Mouse (Mus musculus) CH12.LX (cell line): Measurements from ENCODE around the gene Fam222b. TPM values are rescaled to one million over a fixed set of nuclear protein-coding genes. Genes with fewer than 3 reads are reported as not detected.

Experiments
- DNase-seq: peaks from one replicate; pipeline ENCODE4 v3.0.0-alpha.2; 2013; ENCODE audit errors: extremely low read depth
- H3K27ac ChIP-seq: 2 replicates; pipeline ENCODE4 v1.5.1; 2012; ENCODE audit warnings: low read depth, mild to moderate bottlenecking, control low read depth, moderate library complexity; ENCODE audit not compliant: insufficient read depth
- H3K27me3 ChIP-seq: replicated peaks from 2 replicates; pipeline ENCODE3; 2012; ENCODE audit warnings: inconsistent platforms
- H3K36me3 ChIP-seq, 2 experiments: replicated peaks in 1 of 2; 2 replicates each; pipeline versions ENCODE3 to v1.6.1; 2012; ENCODE audit warnings: inconsistent platforms in 1 of 2, low read length in 1 of 2, mild to moderate bottlenecking in 1 of 2, mixed read lengths in 1 of 2, moderate library complexity in 1 of 2; ENCODE audit not compliant: control insufficient read depth in 1 of 2, insufficient read depth in 1 of 2
- H3K4me1 ChIP-seq, 2 experiments: 2 replicates each; pipeline ENCODE4 v1.6.1; 2012; ENCODE audit warnings: inconsistent platforms in 1 of 2, moderate library complexity in 1 of 2; ENCODE audit not compliant: insufficient read depth in 2 of 2, control insufficient read depth in 1 of 2
- H3K4me2 ChIP-seq: 2 replicates; pipeline ENCODE4 v1.6.1; 2012; ENCODE audit warnings: low read depth, mild to moderate bottlenecking, control low read depth; ENCODE audit not compliant: poor library complexity, insufficient read depth, severe bottlenecking
- H3K4me3 ChIP-seq, 3 experiments: fragments of 150-350 bp in 1 of 3; sonication (generic) in 1 of 3; replicated peaks in 1 of 3; 2 replicates each; pipeline versions ENCODE3 to v1.5.1; 2011 to 2012; ENCODE audit warnings: low read depth in 2 of 3, low read length in 2 of 3, mild to moderate bottlenecking in 2 of 3, moderate library complexity in 2 of 3, control low read depth in 1 of 3, improper control_type of control experiment in 1 of 3, inconsistent platforms in 1 of 3, mixed read lengths in 1 of 3; ENCODE audit not compliant: poor library complexity in 1 of 3
- H3K79me2 ChIP-seq: replicated peaks from 2 replicates; pipeline ENCODE4 v1.6.1; 2012; ENCODE audit warnings: mild to moderate bottlenecking, moderate library complexity; ENCODE audit not compliant: control insufficient read depth, poor library complexity, insufficient read depth, severe bottlenecking; ENCODE audit errors: extremely low read depth
- H3K9ac ChIP-seq: 2 replicates; pipeline ENCODE4 v1.6.1; 2012; ENCODE audit warnings: low read depth, mild to moderate bottlenecking, control low read depth, moderate library complexity; ENCODE audit not compliant: insufficient read depth
- H3K9me3 ChIP-seq: replicated peaks from 2 replicates; pipeline ENCODE3; 2012; ENCODE audit warnings: low read length, inconsistent platforms, mixed read lengths
- CHD1 ChIP-seq: IDR thresholded peaks from 2 replicates; pipeline ENCODE4 v1.6.1; 2012; ENCODE audit warnings: low read depth, low read length, improper control_type of control experiment, inconsistent platforms
- CHD2 ChIP-seq: IDR thresholded peaks from 2 replicates; pipeline ENCODE4 v1.6.1; 2011; ENCODE audit warnings: low read length, improper control_type of control experiment
- ELF1 ChIP-seq: IDR thresholded peaks from 2 replicates; pipeline ENCODE4 v1.6.1; 2014; ENCODE audit warnings: low read depth, mild to moderate bottlenecking, inconsistent platforms, low read length, improper control_type of control experiment
- EP300 ChIP-seq: IDR thresholded peaks from 2 replicates; pipeline ENCODE4 v1.6.1; 2011; ENCODE audit warnings: low read length, improper control_type of control experiment
- MAFK ChIP-seq: IDR thresholded peaks from 2 replicates; pipeline ENCODE4 v1.6.1; 2011; ENCODE audit warnings: low read length, improper control_type of control experiment; ENCODE audit not compliant: insufficient replicate concordance
- MAX ChIP-seq: IDR thresholded peaks from 2 replicates; pipeline ENCODE4 v1.6.1; 2011; ENCODE audit warnings: low read length, improper control_type of control experiment
- MEF2A ChIP-seq: IDR thresholded peaks from 2 replicates; pipeline ENCODE4 v1.6.1; 2014; ENCODE audit warnings: low read depth, mild to moderate bottlenecking, inconsistent platforms, low read length, improper control_type of control experiment, borderline replicate concordance
- MYC ChIP-seq: IDR thresholded peaks from 2 replicates; pipeline ENCODE4 v1.6.1; 2011; ENCODE audit warnings: low read depth, mild to moderate bottlenecking, improper control_type of control experiment, low read length
- POLR2A ChIP-seq: IDR thresholded peaks from 2 replicates; pipeline ENCODE4 v1.6.1; 2011; ENCODE audit warnings: low read depth, mild to moderate bottlenecking, improper control_type of control experiment, low read length
- dilution Hi-C: fragments of 300-500 bp; cut with MboI; formaldehyde crosslinking; loops from 2 replicates; pipeline ENCODE4 v1.14.3; 2020; ENCODE audit warnings: low sequenced_read_pairs; ENCODE audit not compliant: extremely low pct_unique_long_range_greater_than_20kb, extremely low pct_ligation_motif_present
- in situ Hi-C: fragments of 300-500 bp; cut with MboI; formaldehyde crosslinking; loops from 3 replicates; pipeline ENCODE4 v1.14.3; 2019; ENCODE audit warnings: low sequenced_read_pairs, low pct_ligation_motif_present, low pct_unique_long_range_greater_than_20kb, mixed read lengths
- polyA plus RNA-seq: library from polyadenylated mRNA; unstranded; fragments of >175 nt; gene quantifications from 2 replicates; pipeline ENCODE4 v1.2.1, GENCODE M21; 2012; ENCODE audit warnings: low read depth; ENCODE audit not compliant: insufficient read length
- total RNA-seq, 2 experiments: library from RNA; depleted of rRNA; stranded (reverse); fragments of 300-350 nt in 1 of 2; fragments of >200 nt in 1 of 2; gene quantifications; 2 replicates each; pipeline ENCODE4 v1.2.3; 2012 to 2014

The Fam222b gene
- total and polyA plus RNA-seq, 3 experiments = 5.9 to 34.4 (median 8.7) TPM

- TF ChIP-seq MAX (no peak), CHD2 (no peak), POLR2A (no peak), MAFK (peak; percentile 98), MEF2A (no peak)
- dilution Hi-C loops = no loop called here
- Histone ChIP-seq H3K9ac (no peak overlapping the region), H3K4me3 (peak overlapping the region in 2 of 3 experiments; percentile 41 to 46), H3K79me2 (no peaks in the 10 kb centered on the region), H3K36me3 (peaks cover 0 to 12% of the 10 kb centered on the region in 2 experiments), H3K4me2 (no peak overlapping the region), H3K9me3 (no peaks in the 10 kb centered on the region), H3K4me1 (peaks cover 3 to 16% of the 10 kb centered on the region in 2 experiments; a peak in 3 of 4 replicates), H3K27ac (no peak overlapping the region), H3K27me3 (no peaks in the 10 kb centered on the region)
- in situ Hi-C loops = no loop called here
- DNase-seq = no peak
These were observed 6.6 kb upstream of the Fam222b start for GRCm38 (mm10) chr11:78087756-78088281.

GRCm38 (mm10) chr11:78094137-78094503 is 340 bp upstream of the Fam222b start:
- Histone ChIP-seq H3K9ac (peak overlapping the region; percentile 88), H3K27me3 (no peaks in the 10 kb centered on the region), H3K4me2 (peak overlapping the region; percentile 52), H3K27ac (no peak overlapping the region), H3K4me1 (peaks cover 4 to 27% of the 10 kb centered on the region in 2 experiments; a peak in 3 of 4 replicates), H3K9me3 (no peaks in the 10 kb centered on the region), H3K79me2 (peaks cover 44% of the 10 kb centered on the region), H3K4me3 (peak overlapping the region; percentile 12 to 78 (median 52)), H3K36me3 (peaks cover 2 to 33% of the 10 kb centered on the region in 2 experiments)
- DNase-seq = no peak
- dilution Hi-C loops = no loop called here
- TF ChIP-seq ELF1 (no peak), MYC (0 out of 2 replicates have a peak, but pooled peaks have one; percentile 8)
- in situ Hi-C loops = no loop called here

- Histone ChIP-seq H3K27ac (peak overlapping the region; percentile 46; the same call in 1 of the 2 replicates), H3K4me3 (peak overlapping the region; percentile 78 to 97 (median 90))
- DNase-seq = no peak
These were observed 670 bp downstream of the Fam222b start for GRCm38 (mm10) chr11:78095144-78095516.

More at GRCm38 (mm10) chr11:78095144-78095516, 670 bp downstream of the Fam222b start:
- H3K9me3 ChIP-seq = no peaks in the 10 kb centered on the region
- in situ Hi-C loops = no loop called here
- peak overlapping the region; percentile 88 for H3K9ac ChIP-seq
- H3K4me2 ChIP-seq = peak overlapping the region; percentile 94; the same call in 1 of the 2 replicates
- peaks cover 5 to 37% of the 10 kb centered on the region in 2 experiments for H3K36me3 ChIP-seq
- peaks cover 53% of the 10 kb centered on the region for H3K79me2 ChIP-seq
- no peaks in the 10 kb centered on the region for H3K27me3 ChIP-seq
- dilution Hi-C loops = no loop called here
- H3K4me1 ChIP-seq = peaks cover 4 to 27% of the 10 kb centered on the region in 2 experiments; a peak in 3 of 4 replicates
- TF ChIP-seq CHD1 (peak; percentile 47; the same call in 1 of the 2 replicates), EP300 (0 out of 2 replicates have a peak, but pooled peaks have one; percentile 36), MYC (no peak)
